Comparison of ENCODE assay signal across 17 mouse cellular contexts in the genomic region with DNA sequence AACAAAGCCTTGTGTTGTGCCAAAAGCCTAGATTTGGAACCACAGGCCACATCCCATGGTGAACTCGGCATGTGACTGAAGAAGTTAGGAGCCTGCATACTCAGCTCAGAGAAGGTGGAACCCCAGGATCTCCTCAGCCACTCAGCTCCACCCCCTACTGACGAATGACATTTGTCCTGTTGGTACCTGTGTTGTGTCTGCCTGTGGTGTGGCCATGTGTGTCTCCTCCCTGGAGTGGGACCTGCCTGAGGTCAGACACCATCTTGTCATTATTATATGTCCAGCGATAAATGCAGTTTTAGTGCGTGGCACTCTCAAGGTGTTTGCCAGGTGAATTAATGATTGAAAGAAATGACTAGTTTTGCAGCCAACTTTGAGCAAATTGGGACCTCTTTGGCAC. TPM values are rescaled to one million over a fixed set of nuclear protein-coding genes. Genes with fewer than 3 reads are reported as not detected.
"Had no signal": no experiment of that assay in that cellular context is flagged by ENCODE, and none has a peak within 500 bp of the region (broad histone marks: within the 10 kb centered on the region; RNA-seq: fewer than 3 reads in every experiment).

No protein-coding gene starts in this region.

- H3K4me3 ChIP-seq: neural tube, embryonic 13.5 days; neural tube, embryonic 15.5 days; stomach, embryonic 15.5 days had no signal

- H3K27ac ChIP-seq: neural tube, embryonic 13.5 days; neural tube, embryonic 15.5 days; stomach, embryonic 15.5 days; stomach, postnatal 0 days had no signal

- H3K4me1 ChIP-seq: stomach, embryonic 15.5 days had no signal

- DNase-seq: retina, postnatal 1 day; right cerebral cortex, adult 18-20 months; right cerebral cortex, postnatal 14 days; right cerebral cortex, postnatal 25 days; right cerebral cortex, postnatal 4 days; spleen, adult 18-20 months; thymus, adult 18-20 months; thymus, adult 2 months; thymus, postnatal 14 days; thymus, postnatal 25 days; thymus, postnatal 36 days; thymus, postnatal 4 days had no signal

- H3K27me3 ChIP-seq: neural tube, embryonic 13.5 days; neural tube, embryonic 15.5 days; stomach, embryonic 15.5 days had no signal

RNA-seq across cellular contexts. Expression of a gene that starts 50.6 kb away (rescaled TPM):
- polyA plus RNA-seq: spleen, adult 2 months had no signal
